Mouse (Mus musculus) cerebellum, postnatal 25 days (tissue): ENCODE measurements at regions not wholly inside any gene's neighbourhood (a gene's known extent, or its start where the extent isn't known, plus 50 kb on each side); places are given as distances from the start of the nearest gene placed in this dataset.

Experiments used
- DNase-seq, 2 experiments: peaks; one replicate each; pipeline ENCODE4 v3.0.0; 2021; ENCODE audit warnings: mixed read lengths in 2 of 2

GRCm38 (mm10) chr3:56302346-56303185 is 119.1 kb upstream of the Nbea start:
- DNase-seq, result no peak

DNA sequence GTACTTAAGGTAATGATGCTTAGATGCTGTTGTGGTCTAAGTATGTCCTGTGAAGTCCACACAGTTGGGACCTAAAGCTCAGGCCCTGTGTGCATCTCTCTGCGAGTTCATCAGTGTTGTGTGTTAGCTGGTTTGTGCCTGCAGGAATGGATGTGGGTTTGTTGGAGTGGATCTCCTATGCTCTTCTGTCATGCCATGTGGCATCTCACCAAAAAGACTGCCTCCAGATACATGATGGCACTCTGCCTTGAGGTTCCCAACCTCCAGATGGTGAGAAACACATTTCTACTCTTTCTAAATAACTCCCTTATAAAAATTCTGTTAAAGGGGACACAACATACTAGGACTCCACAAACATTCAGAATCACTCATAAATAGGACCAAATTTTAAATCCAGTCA is 117.3 kb upstream of the Nbea start:
- DNase-seq, result peak; percentile 57 to 76

GRCm38 (mm10) chr3:56295578-56295977 is 112.1 kb upstream of the Nbea start:
- DNase-seq, result no peak

DNA sequence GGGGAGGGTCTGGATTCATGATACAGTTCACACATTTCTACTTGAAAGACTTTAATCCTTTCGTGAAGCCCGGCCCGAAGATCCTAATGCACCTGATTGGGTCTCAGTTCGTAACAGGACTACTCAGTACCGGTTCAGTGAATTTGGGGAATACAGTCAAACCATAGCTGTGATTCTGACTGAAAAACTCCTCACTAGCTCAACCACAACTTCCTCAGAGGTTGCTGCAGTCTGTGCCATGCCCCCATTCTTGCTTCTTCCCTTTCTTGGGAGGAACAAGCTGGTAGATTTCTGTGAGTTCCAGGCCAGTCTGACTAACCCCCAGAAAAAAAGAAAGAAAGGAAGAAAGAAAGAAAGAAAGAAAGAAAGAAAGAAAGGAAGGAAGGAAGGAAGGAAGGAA is 98.0 kb upstream of the Nbea start:
- no peak for DNase-seq

DNA sequence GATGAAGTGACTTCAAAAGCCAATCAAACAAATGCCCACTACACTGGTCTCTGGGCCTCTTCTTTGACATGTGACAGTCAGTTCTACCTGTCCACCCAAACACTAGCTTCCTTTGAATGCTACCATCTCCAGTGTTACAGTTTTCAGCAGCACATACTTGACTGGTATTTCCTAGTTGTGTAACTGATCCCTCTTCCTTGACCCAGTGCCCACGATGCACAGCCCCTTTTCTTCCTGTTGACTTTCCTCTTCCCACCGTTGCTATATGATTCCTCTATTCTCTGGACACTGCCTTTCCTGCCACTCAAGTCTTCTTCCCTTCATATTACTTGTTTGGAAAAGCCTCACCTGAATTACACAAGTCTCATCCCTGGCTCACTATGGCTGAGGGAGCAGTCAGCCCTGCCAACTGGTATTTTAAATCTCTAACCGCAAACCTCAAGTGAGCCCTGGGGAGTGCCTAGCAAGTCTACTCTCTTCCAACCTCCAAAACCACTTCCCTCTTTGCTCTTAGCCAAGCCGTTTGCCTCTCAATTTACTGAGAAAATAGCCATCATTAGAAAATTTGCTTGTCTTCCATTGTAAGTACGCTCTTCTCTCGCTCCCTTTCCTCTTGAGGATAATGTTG is 96.9 kb upstream of the Nbea start:
- DNase-seq, result no peak

DNA sequence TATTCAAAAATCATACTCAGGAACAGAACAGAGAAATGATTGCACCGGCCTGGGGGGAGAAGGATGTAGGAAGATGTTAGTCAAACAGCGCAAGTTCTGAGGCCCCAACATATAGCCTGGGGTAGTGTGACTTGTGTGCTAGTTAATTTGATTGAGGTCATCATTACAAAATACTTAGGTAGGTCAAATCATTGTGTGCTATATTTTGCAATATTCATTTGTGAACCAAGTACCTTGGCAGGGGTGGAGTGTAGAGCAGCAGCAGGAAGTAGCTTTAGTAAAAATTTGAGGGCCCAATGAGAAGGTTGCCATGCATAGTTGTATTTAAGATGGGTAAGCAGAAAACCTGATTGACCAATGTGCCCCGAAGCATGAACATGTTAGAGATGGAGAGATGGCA is 89.1 kb upstream of the Nbea start:
- no peak for DNase-seq

GRCm38 (mm10) chr3:56270241-56270830 is 86.8 kb upstream of the Nbea start:
- no peak for DNase-seq

GRCm38 (mm10) chr3:56261800-56262561 is 78.5 kb upstream of the Nbea start:
- DNase-seq, result no peak

GRCm38 (mm10) chr3:56256271-56256670 is 72.8 kb upstream of the Nbea start:
- no peak for DNase-seq

GRCm38 (mm10) chr3:56244370-56244769 is 60.9 kb upstream of the Nbea start:
- no peak for DNase-seq

DNA sequence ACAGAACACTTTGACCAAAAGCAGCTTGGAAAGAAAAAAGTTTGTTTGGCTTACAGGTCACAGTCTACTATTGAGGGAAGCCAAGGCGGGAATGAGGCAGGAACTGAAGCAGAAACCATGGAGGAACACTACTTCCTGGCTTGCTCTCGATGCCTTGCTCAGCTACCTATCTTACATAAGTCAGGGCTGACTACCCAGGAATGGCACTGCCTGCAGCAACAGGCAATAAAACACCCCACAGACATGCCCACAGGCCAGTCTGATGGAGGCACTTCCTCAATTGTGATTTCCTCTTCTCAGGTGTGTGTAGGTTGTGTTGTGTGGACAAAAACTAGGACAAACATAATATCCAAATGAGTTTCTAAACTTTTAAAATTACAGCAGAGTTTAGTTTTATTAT is 54.7 kb upstream of the Nbea start:
- DNase-seq, result no peak

GRCm38 (mm10) chr3:56236163-56236562 is 52.7 kb upstream of the Nbea start:
- no peak for DNase-seq
